Mouse (Mus musculus): ENCODE data around the gene Cmss1. TPM values are rescaled to one million over a fixed set of nuclear protein-coding genes. Genes with fewer than 3 reads are reported as not detected.

Gene Cmss1
- polyA plus RNA-seq, 1 experiment from 2014 or later = 37.8 TPM

GRCm38 (mm10) chr16:57554886-57555400 lies 51.7 kb downstream of the Cmss1 start:
- 63% methylated on average over 6 of the region's 6 CpGs for WGBS
- Histone ChIP-seq H3K36me3 (no peaks in the 10 kb centered on the region), H3K4me2 (no peak overlapping the region), H3K27ac (replicated peaks) (no peak overlapping the region), H3K4me3 (no peak overlapping the region), H3K9ac (no peak overlapping the region), H3K4me1 (replicated peaks) (0 out of 2 replicates have a peak, but pooled peaks cover 2% of the 10 kb centered on the region), H3K9me3 (no peaks in the 10 kb centered on the region), H3K27me3 (no peaks in the 10 kb centered on the region)
- ATAC-seq (ENCODE audit: low read depth) = no peak

DNA sequence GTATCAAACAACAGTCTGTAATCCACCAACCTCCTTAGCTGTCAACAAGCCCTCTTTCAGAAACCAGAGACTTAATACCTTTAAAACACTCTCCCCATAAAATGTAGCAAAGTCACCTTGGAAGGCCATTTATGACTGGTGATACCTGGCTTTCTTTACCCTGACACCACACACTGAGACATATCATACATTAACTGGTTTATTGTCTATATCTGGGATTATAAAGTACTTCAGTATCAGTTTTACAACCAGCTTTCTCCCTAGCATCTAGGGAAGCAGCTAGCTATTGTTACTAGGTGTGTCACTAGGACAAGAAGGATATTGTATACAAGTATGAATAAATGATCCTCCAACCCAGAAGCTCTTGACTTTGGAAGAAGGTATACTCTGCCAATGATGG lies 53.4 kb downstream of the Cmss1 start:
- ATAC-seq (ENCODE audit: low read depth) = no peak
- H3K27me3 ChIP-seq = peaks cover 4% of the 10 kb centered on the region; the same call in 1 of the 2 replicates
- no peak overlapping the region for H3K4me3 ChIP-seq
- no peaks in the 10 kb centered on the region for H3K36me3 ChIP-seq
- no peaks in the 10 kb centered on the region for H3K9me3 ChIP-seq
- no peak overlapping the region for H3K9ac ChIP-seq
- no peak overlapping the region for H3K4me2 ChIP-seq
- 0 out of 2 replicates have a peak, but pooled peaks cover 6% of the 10 kb centered on the region for H3K4me1 ChIP-seq (replicated peaks)
- no peak overlapping the region for H3K27ac ChIP-seq (replicated peaks)

- no peak overlapping the region for H3K27ac ChIP-seq (replicated peaks)
- H3K4me3 ChIP-seq = no peak overlapping the region
- peaks cover 4% of the 10 kb centered on the region; the same call in 1 of the 2 replicates for H3K27me3 ChIP-seq
- H3K4me2 ChIP-seq = no peak overlapping the region
- no peak for ATAC-seq (ENCODE audit: low read depth)
- 83% methylated on average over 5 of the region's 5 CpGs for WGBS
- H3K36me3 ChIP-seq = no peaks in the 10 kb centered on the region
- H3K4me1 ChIP-seq (replicated peaks) = 0 out of 2 replicates have a peak, but pooled peaks cover 6% of the 10 kb centered on the region
- H3K9me3 ChIP-seq = no peaks in the 10 kb centered on the region
- no peak overlapping the region for H3K9ac ChIP-seq
These were observed 54.0 kb downstream of the Cmss1 start for GRCm38 (mm10) chr16:57552709-57553108.

- H3K4me2 ChIP-seq = no peak overlapping the region
- H3K4me1 ChIP-seq (replicated peaks) = 0 out of 2 replicates have a peak, but pooled peaks cover 6% of the 10 kb centered on the region
- no peak for ATAC-seq (ENCODE audit: low read depth)
- H3K9me3 ChIP-seq = no peaks in the 10 kb centered on the region
- peaks cover 8% of the 10 kb centered on the region for H3K27me3 ChIP-seq
- H3K36me3 ChIP-seq = no peaks in the 10 kb centered on the region
- 70% methylated on average over 2 of the region's 2 CpGs for WGBS
- no peak overlapping the region for H3K4me3 ChIP-seq
- H3K27ac ChIP-seq (replicated peaks) = no peak overlapping the region
- no peak overlapping the region for H3K9ac ChIP-seq
These were observed 55.0 kb downstream of the Cmss1 start for GRCm38 (mm10) chr16:57551617-57552016.

GRCm38 (mm10) chr16:57550817-57551216 lies 55.8 kb downstream of the Cmss1 start:
- Histone ChIP-seq H3K36me3 (no peaks in the 10 kb centered on the region), H3K4me3 (no peak overlapping the region), H3K4me2 (0 out of 2 replicates have a peak overlapping the region, but pooled peaks have one; percentile 21), H3K9me3 (no peaks in the 10 kb centered on the region), H3K9ac (no peak overlapping the region), H3K27me3 (peaks cover 8% of the 10 kb centered on the region), H3K4me1 (replicated peaks) (0 out of 2 replicates have a peak, but pooled peaks cover 6% of the 10 kb centered on the region), H3K27ac (replicated peaks) (no peak overlapping the region)
- no peak for ATAC-seq (ENCODE audit: low read depth)
- WGBS = 7% methylated on average over 2 of the region's 2 CpGs

DNA sequence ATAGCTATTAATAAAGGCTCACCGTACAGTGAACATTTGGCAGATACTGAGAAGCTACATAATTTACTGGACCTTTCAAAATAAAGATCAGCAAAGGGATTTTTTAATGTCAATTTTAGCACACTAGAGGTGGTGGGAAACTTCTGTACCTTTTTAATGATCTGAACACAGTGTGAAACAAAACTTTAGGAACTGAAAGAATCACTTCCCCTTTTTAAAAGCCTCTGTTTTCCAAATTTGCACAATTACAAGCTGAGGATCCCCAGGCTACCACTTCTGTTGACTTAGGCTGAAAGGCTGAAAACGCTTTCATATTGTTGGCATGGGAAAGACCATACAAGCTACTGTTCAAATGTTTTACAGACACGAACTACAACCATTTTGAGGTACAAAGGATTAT lies 56.6 kb downstream of the Cmss1 start:
- no peak overlapping the region for H3K27ac ChIP-seq (replicated peaks)
- no peak overlapping the region for H3K9ac ChIP-seq
- H3K4me1 ChIP-seq (replicated peaks) = 0 out of 2 replicates have a peak, but pooled peaks cover 6% of the 10 kb centered on the region
- H3K4me2 ChIP-seq = peak overlapping the region; percentile 87
- no peak for ATAC-seq (ENCODE audit: low read depth)
- H3K9me3 ChIP-seq = no peaks in the 10 kb centered on the region
- 34% methylated on average over 3 of the region's 3 CpGs for WGBS
- peak overlapping the region; percentile 70 for H3K4me3 ChIP-seq
- peaks cover 8% of the 10 kb centered on the region for H3K27me3 ChIP-seq
- no peaks in the 10 kb centered on the region for H3K36me3 ChIP-seq

- peak; percentile 98 for ATAC-seq (ENCODE audit: low read depth)
- Histone ChIP-seq H3K9ac (peak overlapping the region; percentile 84), H3K9me3 (no peaks in the 10 kb centered on the region), H3K27me3 (peaks cover 8% of the 10 kb centered on the region), H3K27ac (replicated peaks) (no peak overlapping the region), H3K4me1 (replicated peaks) (0 out of 2 replicates have a peak, but pooled peaks cover 6% of the 10 kb centered on the region), H3K4me3 (peak overlapping the region; percentile 70), H3K36me3 (no peaks in the 10 kb centered on the region), H3K4me2 (peak overlapping the region; percentile 87)
- 2% methylated on average over 52 of the region's 64 CpGs for WGBS
These were observed 57.3 kb downstream of the Cmss1 start for GRCm38 (mm10) chr16:57549061-57550037.

DNA sequence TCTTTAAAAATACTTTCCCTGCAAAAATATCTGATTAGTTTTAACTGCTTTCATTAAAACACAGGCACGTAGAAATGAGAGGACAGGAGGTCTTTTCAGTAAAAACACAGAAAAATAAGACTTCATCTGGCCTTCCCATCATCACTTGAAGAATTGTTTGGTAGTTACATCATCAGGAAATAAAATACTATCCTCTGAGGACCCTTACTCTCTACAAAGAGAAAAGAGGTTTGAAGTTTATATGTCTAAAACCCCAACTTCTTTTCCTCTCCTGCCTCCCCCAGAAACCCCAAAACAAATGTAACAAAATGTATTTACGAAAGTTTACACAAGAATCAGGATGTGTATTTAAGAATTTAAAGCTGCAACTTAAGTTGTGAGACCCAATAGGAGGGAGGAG lies 58.1 kb downstream of the Cmss1 start:
- H3K27ac ChIP-seq (replicated peaks) = no peak overlapping the region
- peak overlapping the region; percentile 87 for H3K4me2 ChIP-seq
- H3K4me3 ChIP-seq = peak overlapping the region; percentile 70
- H3K4me1 ChIP-seq (replicated peaks) = 0 out of 2 replicates have a peak, but pooled peaks cover 6% of the 10 kb centered on the region
- no peaks in the 10 kb centered on the region for H3K9me3 ChIP-seq
- H3K27me3 ChIP-seq = peaks cover 8% of the 10 kb centered on the region
- 58% methylated on average over 2 of the region's 2 CpGs for WGBS
- no peaks in the 10 kb centered on the region for H3K36me3 ChIP-seq
- peak overlapping the region; percentile 84 for H3K9ac ChIP-seq
- ATAC-seq (ENCODE audit: low read depth) = 0 out of 2 replicates have a peak, but pooled peaks have one; percentile 7

- Histone ChIP-seq H3K36me3 (no peaks in the 10 kb centered on the region), H3K4me3 (no peak overlapping the region), H3K9ac (no peak overlapping the region), H3K27ac (replicated peaks) (no peak overlapping the region), H3K27me3 (peaks cover 8% of the 10 kb centered on the region), H3K9me3 (no peaks in the 10 kb centered on the region), H3K4me1 (replicated peaks) (0 out of 2 replicates have a peak, but pooled peaks cover 6% of the 10 kb centered on the region), H3K4me2 (no peak overlapping the region)
- 72% methylated on average over 1 of the region's 1 CpGs for WGBS
- ATAC-seq (ENCODE audit: low read depth) = no peak
These were observed 60.3 kb downstream of the Cmss1 start for GRCm38 (mm10) chr16:57546355-57546754.

DNA sequence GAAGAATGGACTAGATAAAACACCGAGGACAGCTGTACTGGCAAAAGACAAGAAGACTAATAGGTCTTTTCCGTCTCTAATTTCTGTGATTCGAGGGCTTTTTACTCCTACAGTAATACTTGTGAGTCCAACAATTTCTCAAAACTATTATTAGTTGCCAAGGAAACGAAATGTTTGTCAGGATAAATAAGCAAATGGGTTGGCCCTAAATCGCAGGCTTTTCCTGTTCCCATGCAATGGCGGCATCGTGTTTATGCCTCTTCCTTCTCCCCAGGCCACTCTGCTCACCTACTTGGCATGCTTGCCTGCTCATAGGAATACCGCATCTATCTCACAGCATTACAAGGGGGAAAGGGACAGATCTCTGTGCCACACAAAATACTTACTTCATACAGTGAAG lies 62.2 kb downstream of the Cmss1 start:
- Histone ChIP-seq H3K27ac (replicated peaks) (no peak overlapping the region), H3K4me1 (replicated peaks) (0 out of 2 replicates have a peak, but pooled peaks cover 3% of the 10 kb centered on the region), H3K4me3 (no peak overlapping the region), H3K9ac (no peak overlapping the region), H3K4me2 (no peak overlapping the region), H3K9me3 (no peaks in the 10 kb centered on the region), H3K27me3 (peaks cover 8% of the 10 kb centered on the region), H3K36me3 (no peaks in the 10 kb centered on the region)
- no peak for ATAC-seq (ENCODE audit: low read depth)
- 84% methylated on average over 8 of the region's 8 CpGs for WGBS

DNA sequence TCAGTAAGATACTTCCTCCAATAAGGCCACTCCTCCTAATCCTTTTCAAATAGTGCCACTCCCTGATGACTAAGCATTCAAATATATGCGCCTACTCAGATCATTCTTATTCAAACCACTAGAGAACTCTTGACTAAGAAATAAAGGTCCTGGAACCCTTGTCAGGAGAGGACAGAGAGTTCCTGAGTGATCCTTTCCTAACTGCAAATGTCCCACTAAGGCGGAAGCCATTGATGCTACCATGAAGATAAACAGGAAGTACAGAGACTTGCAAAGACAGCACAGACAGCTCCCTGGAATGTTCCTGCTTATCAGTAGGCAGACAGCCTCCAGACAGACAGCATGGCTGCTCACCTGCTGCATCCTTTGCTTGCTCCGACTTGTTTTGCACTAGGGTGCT lies 63.4 kb downstream of the Cmss1 start:
- Histone ChIP-seq H3K36me3 (no peaks in the 10 kb centered on the region), H3K9ac (no peak overlapping the region), H3K4me1 (replicated peaks) (no peaks in the 10 kb centered on the region), H3K27ac (replicated peaks) (no peak overlapping the region), H3K9me3 (no peaks in the 10 kb centered on the region), H3K4me2 (no peak overlapping the region), H3K27me3 (peaks cover 3% of the 10 kb centered on the region; the same call in 1 of the 2 replicates), H3K4me3 (no peak overlapping the region)
- ATAC-seq (ENCODE audit: low read depth) = no peak
- WGBS = 96% methylated on average over 3 of the region's 3 CpGs

GRCm38 (mm10) chr16:57536511-57536910 lies 70.2 kb downstream of the Cmss1 start:
- no peak for ATAC-seq (ENCODE audit: low read depth)
- no peaks in the 10 kb centered on the region for H3K36me3 ChIP-seq
- no peak overlapping the region for H3K4me2 ChIP-seq
- H3K4me3 ChIP-seq = no peak overlapping the region
- H3K9ac ChIP-seq = no peak overlapping the region
- H3K27ac ChIP-seq (replicated peaks) = no peak overlapping the region
- WGBS = 92% methylated on average over 7 of the region's 7 CpGs
- peaks cover 8% of the 10 kb centered on the region; the same call in 1 of the 2 replicates for H3K4me1 ChIP-seq (replicated peaks)
- H3K9me3 ChIP-seq = no peaks in the 10 kb centered on the region
- no peaks in the 10 kb centered on the region for H3K27me3 ChIP-seq
